24 mouse cellular contexts compared by ENCODE assay signal in genomic region chr12:45590191-45590590, GRCm38 (mm10).
"Had no signal": no experiment of that assay in that cellular context is flagged by ENCODE, and none has a peak within 500 bp of the region (broad histone marks: within the 10 kb centered on the region; RNA-seq: fewer than 3 reads in every experiment).

No protein-coding gene starts in this region.

- DNase-seq: cerebellum, adult 9-11 months; cerebellum, postnatal 10 days; cerebellum, postnatal 14 days; cerebellum, postnatal 25 days; cerebellum, postnatal 36 days; embryo, embryonic 11 days; forebrain, postnatal 0 days; gastrocnemius, adult 2 months; gastrocnemius, postnatal 10 days; gastrocnemius, postnatal 14 days; gastrocnemius, postnatal 36 days; heart, adult 11 months; heart, adult 18-20 months; heart, adult 2 months had no signal

- H3K27ac ChIP-seq: embryonic facial prominence, embryonic 10.5 days; embryonic facial prominence, embryonic 12.5 days; embryonic facial prominence, embryonic 13.5 days; embryonic facial prominence, embryonic 15.5 days; forebrain, embryonic 10.5 days; forebrain, embryonic 12.5 days; forebrain, embryonic 13.5 days; forebrain, embryonic 15.5 days; gastrocnemius, adult 2 months; heart, adult 2 months; heart, embryonic 10.5 days had no signal

- H3K4me3 ChIP-seq: embryonic facial prominence, embryonic 10.5 days; embryonic facial prominence, embryonic 12.5 days; embryonic facial prominence, embryonic 13.5 days; embryonic facial prominence, embryonic 15.5 days; erythroblast, embryonic 14.5 days; forebrain, embryonic 10.5 days; forebrain, embryonic 12.5 days; forebrain, embryonic 13.5 days; forebrain, embryonic 15.5 days; gastrocnemius, adult 2 months; heart, adult 2 months; heart, embryonic 10.5 days had no signal

- H3K9ac ChIP-seq: embryonic facial prominence, embryonic 12.5 days; embryonic facial prominence, embryonic 13.5 days; embryonic facial prominence, embryonic 15.5 days; forebrain, embryonic 12.5 days; forebrain, embryonic 13.5 days; forebrain, embryonic 15.5 days; forebrain, postnatal 0 days had no signal

- H3K4me1 ChIP-seq: embryonic facial prominence, embryonic 10.5 days; embryonic facial prominence, embryonic 12.5 days; embryonic facial prominence, embryonic 13.5 days; embryonic facial prominence, embryonic 15.5 days; forebrain, embryonic 10.5 days; forebrain, embryonic 12.5 days; forebrain, embryonic 13.5 days; forebrain, embryonic 15.5 days; heart, embryonic 10.5 days had no signal

- H3K27me3 ChIP-seq: embryonic facial prominence, embryonic 12.5 days; embryonic facial prominence, embryonic 13.5 days; embryonic facial prominence, embryonic 15.5 days; forebrain, embryonic 12.5 days; forebrain, embryonic 13.5 days; forebrain, embryonic 15.5 days had no signal

- H3K36me3 ChIP-seq: embryonic facial prominence, embryonic 10.5 days; embryonic facial prominence, embryonic 12.5 days; embryonic facial prominence, embryonic 13.5 days; embryonic facial prominence, embryonic 15.5 days; forebrain, embryonic 10.5 days; forebrain, embryonic 12.5 days; forebrain, embryonic 15.5 days; heart, embryonic 10.5 days had no signal

- H3K9me3 ChIP-seq: embryonic facial prominence, embryonic 10.5 days; embryonic facial prominence, embryonic 12.5 days; embryonic facial prominence, embryonic 13.5 days; embryonic facial prominence, embryonic 15.5 days; forebrain, embryonic 10.5 days; forebrain, embryonic 12.5 days; forebrain, embryonic 13.5 days; forebrain, embryonic 15.5 days; heart, embryonic 10.5 days had no signal
